Mouse (Mus musculus): ENCODE measurements around the gene Zmynd15.
"Not testable (repeated sequence)": the region's sequence is repeated elsewhere in the genome, so short reads cannot be mapped to it uniquely, and the experiment has no call there.

Zmynd15 gene

DNA sequence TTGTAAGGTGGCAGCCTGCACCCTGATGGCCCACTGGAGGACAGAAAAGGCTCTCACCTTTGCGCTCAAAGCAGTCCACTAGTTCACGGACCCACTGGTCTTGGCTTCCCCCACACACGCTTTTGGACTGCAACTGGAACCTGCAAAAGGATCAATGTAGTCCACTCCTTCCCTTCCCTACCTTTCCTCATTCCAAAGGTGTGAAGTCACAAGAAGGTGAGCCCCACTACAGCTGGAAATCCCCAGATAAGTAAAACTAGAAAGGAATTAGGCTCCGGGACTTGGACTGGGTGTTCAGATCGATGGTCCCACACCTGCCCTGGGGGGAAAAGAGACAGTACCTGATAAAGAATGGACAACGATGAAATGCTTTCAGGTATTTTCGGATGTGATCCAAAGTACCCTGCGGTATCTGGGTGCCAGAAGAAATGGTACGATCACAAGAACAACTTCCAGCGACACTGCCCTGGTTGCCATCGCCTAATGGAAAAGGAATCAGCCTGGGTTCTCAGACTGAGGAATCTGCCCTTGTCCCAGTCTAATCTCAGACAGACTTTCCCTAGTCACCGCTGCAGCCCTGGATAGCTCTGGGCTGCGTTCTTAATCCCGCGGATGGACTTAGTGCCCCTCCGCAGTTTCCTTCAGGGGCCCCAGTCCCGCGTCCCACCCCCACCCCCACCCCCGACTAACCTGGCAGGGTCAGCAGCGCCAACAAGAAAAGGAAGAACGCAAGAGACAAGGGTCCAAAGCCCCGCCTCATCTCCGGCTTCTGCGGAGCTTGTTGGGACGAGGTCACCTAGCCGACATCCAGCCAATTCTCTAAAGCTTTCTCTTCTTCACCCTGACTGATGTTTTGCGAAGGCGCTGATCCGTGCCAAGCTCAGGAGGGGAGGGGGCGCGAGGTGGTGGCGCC, at the start of gene Zmynd15:
TSS of gene Zmynd15 (plus strand) at position 746 of the 913 bp plus-strand sequence.
- in situ Hi-C loops (cut with MboI; ENCODE audit: unreplicated experiment in 2 of 2), result no loop called here

DNA sequence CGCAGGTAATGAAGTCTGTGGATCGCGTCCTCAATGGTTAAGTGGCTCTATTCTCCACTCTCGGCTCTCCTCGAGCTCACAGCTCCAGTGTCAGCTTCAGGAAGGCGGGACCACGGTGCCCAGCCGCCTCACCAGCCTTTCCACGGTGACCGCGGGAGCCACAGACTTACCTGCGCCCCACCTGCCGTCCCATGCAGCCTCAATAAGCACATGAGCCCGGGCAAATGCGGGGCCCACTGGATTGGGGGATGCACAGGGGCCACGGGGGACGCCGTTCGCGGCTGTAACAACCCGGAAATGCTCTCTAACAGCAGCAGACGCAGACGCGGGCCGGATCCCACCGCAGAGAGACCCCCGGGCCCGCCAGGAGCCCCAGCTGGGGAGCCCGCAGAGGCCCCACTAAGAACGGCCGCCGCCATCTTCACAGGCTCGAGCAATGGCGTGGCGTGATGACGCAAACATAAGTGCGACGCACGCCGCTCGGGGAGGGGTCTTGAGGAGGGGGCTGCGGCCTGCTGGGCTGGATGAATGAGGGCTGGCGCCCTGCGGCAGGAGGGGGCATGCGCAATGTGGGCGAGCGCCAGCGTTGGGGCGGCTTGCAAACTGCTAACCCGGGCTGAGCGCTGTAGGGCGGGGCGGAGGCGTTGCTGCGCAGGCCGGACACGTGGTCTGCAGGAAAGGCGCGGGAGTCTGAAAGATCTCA, 49.5 kb upstream of the Zmynd15 start, which contains the start of gene Pelp1:
TSS of gene Pelp1 (minus strand) at position 438 of the 703 bp plus-strand sequence.
- in situ Hi-C loops (cut with MboI; ENCODE audit: unreplicated experiment in 2 of 2), result loop anchor here (10.0 kb wide), 3 partner anchors 215 to 645 kb away; no protein-coding TSS in a partner anchor

DNA sequence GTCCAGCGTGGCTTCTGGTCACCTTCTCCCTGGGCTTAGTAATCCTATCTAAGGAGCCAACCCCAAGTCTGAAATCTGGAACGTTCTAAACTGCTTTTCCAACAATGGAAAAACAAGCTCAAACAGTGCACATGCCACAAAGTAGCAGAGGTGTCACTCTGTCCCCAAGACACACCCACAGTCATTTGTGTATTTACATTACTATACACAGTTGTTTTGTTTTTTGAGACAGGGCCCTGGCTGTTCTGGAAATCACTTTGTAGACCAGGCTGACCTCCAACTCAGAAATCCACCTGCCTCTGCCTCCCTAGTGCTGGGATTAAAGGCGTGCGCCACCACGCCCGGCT, 49.0 kb upstream of the Zmynd15 start:
- in situ Hi-C loops (cut with MboI; ENCODE audit: unreplicated experiment in 2 of 2), result loop anchor here (10.0 kb wide), 3 partner anchors 215 to 645 kb away; no protein-coding TSS in a partner anchor

DNA sequence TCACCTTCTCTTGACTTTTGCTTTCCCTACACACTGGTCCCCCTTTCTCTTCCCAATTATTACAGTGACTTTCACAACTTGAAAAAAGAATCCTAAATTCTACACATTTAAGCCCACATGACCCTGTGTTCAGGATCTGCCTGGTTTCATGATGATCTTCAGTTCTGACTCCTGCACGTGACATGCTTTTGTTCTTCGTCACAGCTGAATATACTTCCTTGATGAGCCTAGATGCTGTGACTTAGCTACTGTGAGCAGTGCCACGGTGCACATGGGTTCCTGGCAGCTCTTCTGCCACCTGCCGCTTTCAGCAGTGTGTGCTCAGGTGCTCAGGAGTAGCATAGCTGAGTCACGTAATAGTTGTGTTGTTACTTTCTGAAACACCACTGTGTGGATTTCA, 46.6 kb upstream of the Zmynd15 start:
- in situ Hi-C loops (cut with MboI; ENCODE audit: unreplicated experiment in 2 of 2), result loop anchor here (10.0 kb wide), 3 partner anchors 212 to 642 kb away; no protein-coding TSS in a partner anchor

DNA sequence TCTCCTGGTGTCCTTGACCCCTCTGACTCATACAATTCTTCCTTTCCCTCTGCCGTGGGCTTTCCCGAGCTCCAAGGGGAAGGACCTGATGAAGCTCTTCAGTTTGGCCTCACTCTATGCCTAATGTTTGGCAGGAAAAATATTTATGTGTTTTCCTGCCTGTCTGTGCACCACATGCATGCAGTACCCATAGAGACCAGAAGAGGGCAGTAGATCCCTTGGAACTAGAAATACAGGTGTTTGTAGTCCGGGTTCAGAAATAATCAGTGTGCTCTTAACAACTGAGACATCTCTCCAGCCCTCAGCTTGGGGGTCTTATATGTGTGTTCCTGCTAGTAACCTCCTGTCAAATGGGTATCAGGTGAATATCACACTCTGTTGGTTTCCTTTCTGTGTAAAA, 45.3 kb upstream of the Zmynd15 start:
- in situ Hi-C loops (cut with MboI; ENCODE audit: unreplicated experiment in 2 of 2), result loop anchor here (10.0 kb wide), 3 partner anchors 211 to 641 kb away; no protein-coding TSS in a partner anchor

DNA sequence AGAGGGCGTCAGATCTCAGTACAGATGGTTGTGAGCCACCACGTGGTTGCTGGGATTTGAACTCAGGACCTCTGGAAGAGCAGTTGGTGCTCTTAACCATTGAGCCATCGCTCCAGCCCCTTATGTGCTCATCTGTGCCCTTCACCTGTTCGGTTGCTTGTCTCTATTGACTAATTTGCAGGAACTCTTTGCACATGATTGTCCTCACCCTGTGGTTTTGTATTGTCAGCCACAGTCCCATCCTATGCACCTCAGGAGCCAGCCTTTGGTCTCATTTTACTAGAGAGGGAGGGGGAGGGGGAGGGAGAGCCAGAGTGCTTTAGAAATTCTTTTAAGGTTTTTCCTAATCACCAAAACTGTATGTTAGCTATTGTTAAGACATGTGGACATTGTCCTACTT, 41.0 kb upstream of the Zmynd15 start:
- in situ Hi-C loops (cut with MboI; ENCODE audit: unreplicated experiment in 2 of 2), result loop anchor here (10.0 kb wide), 3 partner anchors 207 to 637 kb away; no protein-coding TSS in a partner anchor

DNA sequence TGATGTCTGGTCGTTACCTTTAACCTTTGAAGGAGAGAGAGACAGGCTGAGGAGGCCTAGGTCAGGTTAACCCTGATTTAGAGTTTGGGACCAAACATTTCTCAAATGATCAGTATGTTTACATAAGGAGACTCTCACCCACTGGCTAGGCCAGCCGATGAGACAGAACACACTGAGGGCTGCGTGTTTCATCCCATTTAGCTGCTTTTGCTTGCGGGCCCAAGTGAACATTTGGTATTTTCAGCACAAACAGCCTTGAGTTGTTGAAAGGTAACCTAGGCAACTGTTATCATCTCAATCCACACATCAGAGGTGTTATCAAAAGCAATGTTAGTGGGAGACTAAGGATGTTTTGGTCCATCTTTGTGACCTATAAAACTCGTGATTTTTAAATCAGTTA, 39.7 kb upstream of the Zmynd15 start:
- in situ Hi-C loops (cut with MboI; ENCODE audit: unreplicated experiment in 2 of 2), result loop anchor here (10.0 kb wide), 3 partner anchors 205 to 635 kb away; no protein-coding TSS in a partner anchor

DNA sequence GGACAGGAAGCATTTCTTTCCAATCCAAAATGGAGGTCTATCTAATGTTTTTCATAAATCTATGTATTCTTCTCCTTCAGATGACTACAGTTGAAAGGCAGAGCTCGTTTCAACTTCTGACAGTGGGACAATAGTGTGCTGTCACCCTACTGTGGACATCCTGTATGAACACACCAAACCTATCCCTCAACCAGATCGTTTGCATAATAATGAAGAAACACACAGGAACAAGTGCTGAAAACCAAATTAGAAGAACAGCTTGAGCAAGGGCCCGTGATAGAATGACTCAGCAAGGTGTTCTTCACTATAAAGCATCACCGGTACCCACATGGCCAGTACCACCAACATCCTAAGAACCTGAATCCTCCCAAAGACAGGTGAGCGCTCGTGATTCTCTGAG, 32.6 kb upstream of the Zmynd15 start:
- in situ Hi-C loops (cut with MboI; ENCODE audit: unreplicated experiment in 2 of 2), result not testable (repeated sequence)

DNA sequence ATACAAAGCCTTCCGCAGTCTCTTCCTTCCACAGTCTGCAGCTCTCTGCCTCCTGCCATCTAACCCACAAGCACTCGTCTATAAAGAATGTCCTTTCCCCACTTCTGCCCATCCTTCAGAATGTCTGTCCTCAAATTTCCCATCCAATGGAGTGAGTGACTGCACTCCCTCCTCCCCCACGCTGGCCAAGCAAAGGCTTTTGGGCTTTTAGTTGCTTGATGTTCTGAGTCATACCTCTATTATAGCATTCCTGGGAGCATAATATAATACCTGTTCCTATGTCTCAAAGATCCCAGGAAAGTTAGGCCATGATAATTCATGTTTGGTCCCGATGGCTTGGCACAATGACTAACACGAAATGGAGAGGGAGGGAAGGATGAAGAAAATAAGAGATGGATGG, 27.7 kb upstream of the Zmynd15 start:
- in situ Hi-C loops (cut with MboI; ENCODE audit: unreplicated experiment in 2 of 2), result loop anchor here (5.0 kb wide), 2 partner anchors 76 to 176 kb away; partner anchors contain the start of gene Tm4sf5 (in 2 of the 2)

DNA sequence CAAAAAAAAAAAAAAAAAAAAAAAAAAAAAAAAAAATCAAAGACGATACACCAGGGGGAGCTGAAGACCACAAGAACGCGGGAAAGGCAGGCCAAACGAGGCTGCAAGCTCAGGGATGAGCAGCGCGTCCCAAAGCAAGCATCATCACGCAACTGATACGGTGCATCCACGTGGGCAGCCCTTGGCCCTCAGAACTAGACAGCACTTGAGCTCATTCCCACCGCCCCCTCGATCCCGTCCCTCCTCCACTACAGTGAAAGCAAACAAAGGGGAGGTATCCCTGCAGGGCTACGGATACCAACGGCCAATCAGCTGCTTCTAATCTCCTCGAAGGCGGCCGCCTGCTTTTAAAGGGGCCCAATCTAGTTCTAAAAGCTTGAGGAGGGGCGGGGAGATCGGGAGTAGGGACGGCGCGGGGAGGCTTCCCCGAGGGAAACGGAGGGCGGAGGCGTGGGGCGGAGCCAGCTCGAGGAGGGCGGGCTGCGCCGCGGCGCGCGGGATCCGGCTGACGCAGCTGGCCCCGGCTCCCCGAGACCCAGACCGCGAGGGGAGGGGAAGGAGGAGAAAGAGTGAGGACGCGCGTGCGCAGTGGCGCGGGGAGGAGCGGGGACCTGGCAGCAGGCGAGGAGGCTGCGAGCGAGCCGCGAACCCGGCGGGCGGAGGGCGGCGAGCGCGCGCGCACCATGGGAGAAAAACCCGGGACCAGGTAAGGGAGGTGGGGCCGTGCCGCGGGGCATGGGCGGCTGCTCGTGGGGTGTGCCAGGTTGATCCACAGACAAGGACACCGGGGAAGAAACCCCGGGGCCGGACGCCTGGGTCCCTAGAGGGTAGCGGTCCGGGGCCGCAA, 27.0 kb upstream of the Zmynd15 start, which contains the start of gene Arrb2:
TSS of gene Arrb2 (plus strand) at position 588 of the 847 bp plus-strand sequence.
- in situ Hi-C loops (cut with MboI; ENCODE audit: unreplicated experiment in 2 of 2), result loop anchor here (5.0 kb wide), 2 partner anchors 75 to 175 kb away; partner anchors contain the start of gene Tm4sf5 (in 2 of the 2)

DNA sequence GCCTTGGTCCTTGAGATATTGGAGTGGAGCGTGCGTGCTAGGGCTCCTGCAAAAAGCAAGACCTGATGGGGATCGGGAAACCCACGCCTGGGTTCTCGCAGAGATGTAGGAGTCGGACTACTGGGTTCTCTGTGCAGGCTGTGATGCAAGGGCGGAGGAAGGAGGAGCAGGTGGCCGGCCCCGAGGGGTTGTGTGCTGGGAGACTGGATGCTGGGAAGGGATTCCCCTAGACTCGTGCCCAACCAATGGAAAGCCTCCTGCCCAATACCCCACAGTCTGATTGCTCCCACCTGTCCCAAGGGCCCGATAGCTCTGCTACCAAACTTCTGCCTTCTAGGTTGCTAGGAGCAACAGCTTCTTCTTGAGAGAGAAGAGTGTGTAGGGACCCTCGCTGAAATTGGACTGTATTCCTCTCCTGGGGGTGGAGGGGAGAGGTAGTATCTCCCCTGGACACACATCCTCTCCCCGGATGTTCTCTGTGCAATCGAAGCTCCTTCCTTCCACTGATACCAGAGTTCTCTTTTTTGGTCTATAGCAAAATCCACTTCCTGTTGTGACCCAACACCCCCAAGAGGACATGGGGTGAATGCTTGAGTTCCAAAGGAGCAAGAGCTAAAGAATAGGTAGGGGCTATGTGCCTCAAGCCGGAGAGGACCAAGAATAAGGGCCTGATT, 26.2 kb upstream of the Zmynd15 start:
- in situ Hi-C loops (cut with MboI; ENCODE audit: unreplicated experiment in 2 of 2), result loop anchor here (5.0 kb wide), 2 partner anchors 74 to 174 kb away; partner anchors contain the start of gene Tm4sf5 (in 2 of the 2)

DNA sequence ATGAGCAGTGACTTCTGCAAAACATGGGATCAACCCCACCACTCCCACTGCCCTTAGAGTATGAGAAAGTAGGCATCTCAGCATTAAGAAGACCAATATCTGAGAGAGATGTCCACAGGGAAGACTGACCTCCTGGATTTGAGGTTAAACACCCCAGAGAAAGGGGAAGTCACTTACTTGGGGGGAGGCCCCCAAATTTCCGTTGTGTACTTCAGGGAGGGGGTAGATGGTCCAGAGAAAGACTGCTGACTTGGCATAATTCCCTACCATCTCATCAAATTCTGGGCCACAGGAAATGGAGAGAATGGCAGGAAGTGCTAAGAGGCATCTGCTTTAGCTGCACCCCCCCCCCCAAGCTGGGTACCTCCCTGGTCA, 25.7 kb upstream of the Zmynd15 start:
- in situ Hi-C loops (cut with MboI; ENCODE audit: unreplicated experiment in 2 of 2), result loop anchor here (5.0 kb wide), 2 partner anchors 74 to 174 kb away; partner anchors contain the start of gene Tm4sf5 (in 2 of the 2)

DNA sequence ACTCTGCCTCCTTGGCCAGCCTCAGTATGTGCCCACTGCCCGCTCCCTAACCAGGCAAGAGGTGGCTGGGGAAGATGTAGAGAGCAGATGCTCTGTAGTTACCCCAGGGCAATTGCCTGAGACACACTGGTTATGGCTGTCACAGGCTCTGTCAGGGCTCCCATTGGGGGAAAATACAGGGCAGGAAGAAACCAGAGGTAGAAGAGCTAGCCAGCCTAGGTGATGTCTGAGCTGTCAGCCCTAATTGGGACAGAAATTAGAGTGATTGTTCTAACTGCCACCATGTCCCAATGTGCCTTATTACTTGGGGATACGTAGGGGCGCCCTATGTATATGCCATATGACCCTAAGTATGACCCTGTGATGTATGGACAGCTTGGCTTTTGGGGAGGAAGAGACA, 25.3 kb upstream of the Zmynd15 start:
- in situ Hi-C loops (cut with MboI; ENCODE audit: unreplicated experiment in 2 of 2), result loop anchor here (5.0 kb wide), 2 partner anchors 73 to 173 kb away; partner anchors contain the start of gene Tm4sf5 (in 2 of the 2)

DNA sequence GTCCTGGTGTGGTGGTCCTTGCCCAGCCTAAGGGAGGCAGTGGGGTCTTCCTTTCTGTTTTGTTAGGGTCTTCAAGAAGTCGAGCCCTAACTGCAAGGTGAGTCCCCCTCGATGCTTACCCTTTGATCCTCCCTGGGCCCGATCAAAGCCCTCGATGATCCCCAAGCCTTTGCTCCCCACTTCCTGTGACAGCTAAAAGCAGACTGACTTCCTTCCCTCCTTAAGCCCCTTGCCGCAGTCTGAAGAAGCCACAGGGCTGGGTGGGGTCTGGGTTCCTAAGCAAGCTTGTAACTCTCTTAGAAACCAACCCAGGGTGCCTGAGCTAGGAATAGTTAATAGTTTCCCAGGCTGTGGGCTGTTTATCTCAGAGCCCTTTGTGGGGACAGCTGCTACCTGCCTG, 23.8 kb upstream of the Zmynd15 start:
- in situ Hi-C loops (cut with MboI; ENCODE audit: unreplicated experiment in 2 of 2), result no loop called here

DNA sequence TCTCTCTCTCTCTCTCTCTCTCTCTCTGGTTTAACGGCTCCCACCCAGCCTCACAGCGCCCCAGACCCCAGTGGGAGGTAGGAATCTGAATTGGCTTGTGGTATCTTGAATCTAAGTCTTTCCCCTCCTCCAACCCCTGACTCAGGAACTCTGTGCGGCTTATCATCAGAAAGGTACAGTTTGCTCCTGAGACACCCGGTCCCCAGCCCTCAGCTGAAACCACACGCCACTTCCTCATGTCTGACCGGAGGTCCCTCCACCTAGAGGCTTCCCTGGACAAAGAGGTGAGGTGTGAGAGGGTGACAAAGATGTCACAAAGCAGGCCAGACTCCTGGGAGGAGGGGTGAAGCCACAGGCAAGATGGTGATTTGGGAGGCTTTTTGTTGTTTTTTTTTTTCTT, 21.8 kb upstream of the Zmynd15 start:
- in situ Hi-C loops (cut with MboI; ENCODE audit: unreplicated experiment in 2 of 2), result no loop called here

DNA sequence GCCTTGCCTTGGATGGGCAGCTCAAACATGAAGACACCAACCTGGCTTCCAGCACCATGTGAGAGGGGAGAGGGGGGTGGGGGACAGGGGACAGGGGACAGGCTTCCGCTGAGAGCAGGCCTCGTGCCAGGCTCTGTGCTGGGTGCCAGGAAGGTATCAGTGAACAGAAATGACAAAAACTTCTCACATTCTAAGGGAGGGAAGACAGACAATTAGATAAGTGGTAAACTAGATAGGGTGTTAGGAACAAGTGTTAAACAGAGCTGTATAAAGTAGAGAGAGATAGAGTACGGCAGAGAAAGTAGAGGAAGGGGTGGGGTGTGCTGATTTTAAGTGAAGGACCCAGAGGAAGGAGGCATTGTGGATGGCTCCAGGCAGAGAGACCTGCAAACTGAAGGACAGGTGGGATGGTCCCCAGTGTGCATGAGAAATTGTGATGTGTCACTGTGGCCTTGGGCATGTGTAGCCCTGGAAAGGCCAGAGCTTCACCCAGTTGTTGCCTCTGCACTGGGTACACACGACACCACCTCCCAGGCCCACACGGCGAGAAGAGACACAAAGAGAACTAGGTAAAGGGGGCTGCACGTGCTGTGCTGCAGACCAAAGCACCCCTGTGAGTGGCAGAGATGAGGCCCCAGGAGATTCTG, 20.4 kb upstream of the Zmynd15 start:
- in situ Hi-C loops (cut with MboI; ENCODE audit: unreplicated experiment in 2 of 2), result no loop called here

DNA sequence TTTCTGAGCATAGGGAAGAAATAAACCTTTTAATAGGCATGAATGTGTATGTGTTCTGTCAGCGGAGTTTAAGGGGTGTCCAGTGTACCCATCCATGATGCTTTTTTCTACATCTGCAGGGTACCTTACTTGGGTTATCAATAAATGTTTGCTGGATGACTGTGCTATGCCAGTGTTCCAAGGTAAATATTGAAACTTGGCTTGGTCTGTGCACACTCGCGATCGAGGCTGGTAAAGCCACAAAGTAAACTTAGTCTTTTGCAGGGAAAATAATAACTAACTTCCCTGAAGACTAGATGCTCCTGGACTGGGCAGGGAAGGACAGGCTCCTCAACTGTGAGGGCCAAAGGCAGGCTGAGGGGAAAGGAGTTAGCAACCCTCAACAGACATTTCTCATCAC, 18.6 kb upstream of the Zmynd15 start:
- in situ Hi-C loops (cut with MboI; ENCODE audit: unreplicated experiment in 2 of 2), result no loop called here

DNA sequence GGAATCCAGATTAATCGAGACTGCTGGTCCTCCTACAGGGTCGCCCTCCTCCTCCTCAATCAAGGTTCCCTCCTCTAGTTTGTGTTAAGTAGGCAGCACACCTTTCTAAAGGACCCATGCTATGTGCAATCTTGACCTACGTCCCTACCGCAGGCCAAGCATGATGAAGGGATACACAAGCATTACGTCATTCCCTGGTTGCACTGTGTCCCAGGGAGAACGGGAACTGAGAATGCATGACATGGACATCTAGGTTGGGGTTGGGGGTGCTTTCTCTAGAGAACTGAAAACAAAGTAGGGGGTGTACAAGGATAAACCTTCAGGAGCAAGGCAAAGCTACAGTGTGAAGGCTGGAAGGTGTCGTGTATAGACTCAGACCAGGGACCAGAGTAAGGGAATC, 17.4 kb upstream of the Zmynd15 start:
- in situ Hi-C loops (cut with MboI; ENCODE audit: unreplicated experiment in 2 of 2), result no loop called here

DNA sequence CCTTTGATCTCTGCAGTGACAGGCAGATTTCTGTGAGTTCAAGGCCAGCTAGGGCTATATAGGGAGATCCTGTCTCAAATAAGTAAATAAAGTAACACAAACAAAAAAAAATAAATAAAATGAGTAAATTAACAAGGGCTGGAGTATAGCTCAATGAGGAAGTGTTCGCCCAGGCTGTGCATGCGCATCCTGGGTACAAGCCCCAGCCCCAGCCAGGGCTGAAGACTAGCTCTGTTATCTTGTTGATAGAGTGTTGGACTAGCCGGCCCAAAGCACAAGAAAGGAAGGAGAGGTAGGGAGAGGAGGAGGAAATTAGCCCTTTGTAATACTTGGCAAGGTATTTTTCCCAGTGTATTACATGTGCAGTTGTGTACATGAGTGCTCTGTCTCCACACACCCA, 15.3 kb upstream of the Zmynd15 start:
- in situ Hi-C loops (cut with MboI; ENCODE audit: unreplicated experiment in 2 of 2), result no loop called here
